Mouse (Mus musculus) CH12.LX (cell line): ENCODE measurements around the gene Sipa1l3.

Experiments used
- CTCF ChIP-seq, 2 experiments: IDR thresholded peaks in 1 of 2; conservative IDR thresholded peaks in 1 of 2; 2 replicates each; pipeline ENCODE4 v1.5.1; 2011 to 2012; ENCODE audit warnings: low read depth in 2 of 2, low read length in 2 of 2, improper control_type of control experiment in 1 of 2, inconsistent platforms in 1 of 2, mild to moderate bottlenecking in 1 of 2, moderate library complexity in 1 of 2
- E2F4 ChIP-seq: IDR thresholded peaks from 2 replicates; pipeline ENCODE4 v1.6.1; 2011; ENCODE audit warnings: low read depth, low read length, improper control_type of control experiment; ENCODE audit not compliant: insufficient replicate concordance
- ELF1 ChIP-seq: IDR thresholded peaks from 2 replicates; pipeline ENCODE4 v1.6.1; 2014; ENCODE audit warnings: low read depth, mild to moderate bottlenecking, inconsistent platforms, low read length, improper control_type of control experiment
- EP300 ChIP-seq: IDR thresholded peaks from 2 replicates; pipeline ENCODE4 v1.6.1; 2011; ENCODE audit warnings: low read length, improper control_type of control experiment
- ETS1 ChIP-seq: conservative IDR thresholded peaks from 2 replicates; pipeline ENCODE4 v1.6.1; 2012; ENCODE audit warnings: low read depth, mild to moderate bottlenecking, inconsistent platforms, low read length, improper control_type of control experiment, moderate library complexity
- POLR2A ChIP-seq: IDR thresholded peaks from 2 replicates; pipeline ENCODE4 v1.6.1; 2011; ENCODE audit warnings: low read depth, mild to moderate bottlenecking, improper control_type of control experiment, low read length
- POLR2AphosphoS2 ChIP-seq: IDR thresholded peaks from 2 replicates; pipeline ENCODE4 v1.6.1; 2011; ENCODE audit warnings: low read depth, low read length, improper control_type of control experiment
- SIN3A ChIP-seq: IDR thresholded peaks from 2 replicates; pipeline ENCODE4 v1.6.1; 2012; ENCODE audit warnings: low read length, improper control_type of control experiment, inconsistent platforms
- TBP ChIP-seq: conservative IDR thresholded peaks from 2 replicates; pipeline ENCODE4 v1.6.1; 2011; ENCODE audit warnings: low read depth, low read length, improper control_type of control experiment

DNA sequence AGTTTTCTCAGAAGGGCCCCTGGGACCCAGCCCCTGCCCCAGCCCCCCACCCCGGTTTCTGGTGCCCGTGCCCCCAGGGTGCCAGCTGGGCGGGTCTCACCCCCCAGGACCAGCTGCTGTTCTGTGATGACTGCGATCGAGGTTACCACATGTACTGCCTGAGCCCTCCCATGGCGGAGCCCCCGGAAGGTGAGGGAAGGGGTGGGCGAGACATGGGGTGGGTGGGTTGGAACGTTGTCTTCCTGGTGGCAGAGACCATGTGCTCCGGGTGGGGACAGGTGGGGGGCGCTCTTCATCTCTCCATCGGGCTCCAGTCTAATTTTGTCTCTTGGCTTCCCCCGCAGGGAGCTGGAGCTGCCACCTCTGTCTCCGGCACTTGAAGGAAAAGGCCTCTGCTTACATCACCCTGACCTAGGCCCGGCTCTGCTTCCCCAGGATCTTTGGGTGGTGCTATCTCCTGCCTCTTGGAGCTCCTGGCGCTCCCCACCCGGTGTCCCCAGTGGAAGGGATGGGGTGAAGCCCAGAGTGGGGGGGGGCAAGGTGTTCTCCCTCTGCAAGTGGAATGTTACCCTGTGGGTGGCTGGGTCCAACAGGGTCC is 202.2 kb downstream of the Sipa1l3 start:
- TF ChIP-seq POLR2A (no peak), ELF1 (no peak), EP300 (no peak), CTCF (conservative IDR thresholded peaks at IDR 0.05 in 1 of 2, IDR thresholded peaks at IDR 0.05 in 1 of 2; ENCODE audit: low read depth in 2 of 2, low read length in 2 of 2) (no peak), TBP (no peak), E2F4 (no peak), POLR2AphosphoS2 (no peak), ETS1 (no peak), SIN3A (no peak)
